Mouse (Mus musculus) brain, embryonic 14.5 days (tissue): Measurements from ENCODE around the gene Adprm.

ENCODE experiments used
- CTCF ChIP-seq: fragments of 200-500 bp; IDR thresholded peaks from 2 replicates; pipeline ENCODE4 v1.5.1; 2012; ENCODE audit warnings: inconsistent platforms, mild to moderate bottlenecking, moderate library complexity, borderline replicate concordance; ENCODE audit not compliant: insufficient read depth, insufficient read length; ENCODE audit errors: extremely low read depth
- POLR2A ChIP-seq: fragments of 200-500 bp; IDR thresholded peaks from 2 replicates; pipeline ENCODE4 v1.6.1; 2012; ENCODE audit warnings: mild to moderate bottlenecking, inconsistent platforms, borderline replicate concordance; ENCODE audit not compliant: poor library complexity, insufficient read depth, insufficient read length, severe bottlenecking; ENCODE audit errors: extremely low read depth

DNA sequence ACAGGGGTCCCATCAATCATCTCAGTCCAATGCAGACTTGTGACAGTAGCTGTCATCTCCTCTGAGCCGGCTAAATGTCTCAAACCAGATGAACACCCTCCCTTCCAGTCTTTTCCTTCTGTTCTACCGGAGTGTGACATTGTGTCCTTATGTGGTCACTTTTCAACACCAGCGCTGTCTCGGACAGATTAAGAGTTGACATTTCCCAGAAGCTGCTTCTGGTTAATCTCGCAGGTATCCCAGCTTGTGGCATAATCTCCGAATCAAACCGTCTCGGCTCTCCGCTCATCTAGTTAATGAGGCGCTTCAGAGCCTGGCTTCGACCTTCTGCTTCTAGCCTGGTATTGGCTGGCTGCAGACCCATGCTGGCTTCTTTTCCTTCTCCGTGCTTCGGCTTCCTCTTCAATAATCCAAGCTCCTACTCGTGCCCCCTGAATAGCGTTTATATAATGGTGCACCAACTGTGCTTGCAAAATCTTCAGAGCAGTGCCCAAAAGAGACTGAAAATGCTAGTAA lies 20.3 kb upstream of the Adprm start:
- TF ChIP-seq CTCF (no peak), POLR2A (no peak)
